Mouse (Mus musculus) lung, embryonic 15.5 days (tissue): ENCODE results near the gene Dock4. TPM values are rescaled to one million over a fixed set of nuclear protein-coding genes. Genes with fewer than 3 reads are reported as not detected.
"Not testable (repeated sequence)": the region's sequence is repeated elsewhere in the genome, so short reads cannot be mapped to it uniquely, and the experiment has no call there.

Experiments used
- ATAC-seq: fragments of 200-750 bp; cut with Nextera tagmentation; 2 replicates; pipeline ENCODE4 v1.8.0; 2017; ENCODE audit warnings: moderate number of reproducible peaks, borderline replicate concordance; ENCODE audit not compliant: low FRiP score, low TSS enrichment; ENCODE audit errors: extremely low read depth
- H3K27ac ChIP-seq: fragments of 300-500 bp; sonication (generic); 2 replicates; pipeline ENCODE4 v1.5.1; 2015; ENCODE audit warnings: moderate library complexity, mild to moderate bottlenecking, inconsistent platforms
- H3K27me3 ChIP-seq: fragments of 300-500 bp; sonication (generic); 2 replicates; pipeline ENCODE4 v1.6.1; 2015; ENCODE audit warnings: inconsistent platforms
- H3K36me3 ChIP-seq: fragments of 300-500 bp; sonication (generic); 2 replicates; pipeline ENCODE4 v1.6.1; 2015; ENCODE audit warnings: inconsistent platforms
- H3K4me1 ChIP-seq: fragments of 300-500 bp; sonication (generic); 2 replicates; pipeline ENCODE4 v1.6.1; 2015; ENCODE audit warnings: inconsistent platforms
- H3K4me2 ChIP-seq: fragments of 300-500 bp; sonication (generic); 2 replicates; pipeline ENCODE4 v1.6.1; 2015; ENCODE audit warnings: inconsistent platforms, mild to moderate bottlenecking, moderate library complexity
- H3K4me3 ChIP-seq: fragments of 300-500 bp; sonication (generic); 2 replicates; pipeline ENCODE4 v1.5.1; 2015; ENCODE audit warnings: mild to moderate bottlenecking, inconsistent platforms
- H3K9ac ChIP-seq: fragments of 300-500 bp; sonication (generic); 2 replicates; pipeline ENCODE4 v1.6.1; 2015; ENCODE audit warnings: inconsistent platforms
- H3K9me3 ChIP-seq: fragments of 300-500 bp; sonication (generic); 2 replicates; pipeline ENCODE4 v1.6.1; 2016; ENCODE audit warnings: inconsistent platforms
- WGBS: fragments of 180-500 bp; shearing (Covaris S2); methylation state at CpG from one replicate; pipeline ENCODE4 v1.1.7; 2015; 5-methylcytosine and 5-hydroxymethylcytosine counted together
- polyA plus RNA-seq: library from polyadenylated mRNA; unstranded; fragments of >200 nt; fragmentation: Nextera tagmentation; extraction: Ambion mirVana; gene quantifications from 2 replicates; pipeline ENCODE4 v1.2.1, GENCODE M21; 2015

Gene Dock4
- polyA plus RNA-seq, 1 experiment from 2014 or later, result 28.0 TPM

DNA sequence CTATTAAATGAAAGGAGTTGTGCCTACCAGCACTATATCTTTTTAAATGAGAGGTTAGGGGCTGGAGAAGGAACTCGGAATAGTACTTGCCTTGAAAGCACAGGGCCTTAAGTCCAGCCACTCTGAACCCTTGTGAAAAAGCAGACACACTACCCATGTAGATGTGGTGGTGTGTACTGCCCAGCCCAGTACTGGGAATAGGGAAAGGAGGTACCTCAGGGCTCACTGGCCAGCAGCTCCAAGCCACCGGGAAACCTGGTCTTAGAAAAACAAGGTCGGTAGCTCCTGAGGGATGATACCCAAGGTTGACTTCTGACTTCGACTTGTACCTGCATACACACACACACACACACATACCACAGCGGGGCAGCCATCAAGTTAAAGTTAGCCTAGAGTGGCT is 397.2 kb downstream of the Dock4 start:
- H3K27me3 ChIP-seq, result no peaks in the 10 kb centered on the region
- no peaks in the 10 kb centered on the region for H3K9me3 ChIP-seq
- peaks cover 14% of the 10 kb centered on the region for H3K4me1 ChIP-seq
- H3K4me3 ChIP-seq, result no peak overlapping the region
- no peak overlapping the region for H3K9ac ChIP-seq
- ATAC-seq, result no peak
- 84% methylated on average over 5 of the region's 5 CpGs for WGBS
- H3K4me2 ChIP-seq, result no peak overlapping the region
- 0 out of 2 replicates have a peak, but pooled peaks cover 3% of the 10 kb centered on the region for H3K36me3 ChIP-seq
- no peak overlapping the region for H3K27ac ChIP-seq

DNA sequence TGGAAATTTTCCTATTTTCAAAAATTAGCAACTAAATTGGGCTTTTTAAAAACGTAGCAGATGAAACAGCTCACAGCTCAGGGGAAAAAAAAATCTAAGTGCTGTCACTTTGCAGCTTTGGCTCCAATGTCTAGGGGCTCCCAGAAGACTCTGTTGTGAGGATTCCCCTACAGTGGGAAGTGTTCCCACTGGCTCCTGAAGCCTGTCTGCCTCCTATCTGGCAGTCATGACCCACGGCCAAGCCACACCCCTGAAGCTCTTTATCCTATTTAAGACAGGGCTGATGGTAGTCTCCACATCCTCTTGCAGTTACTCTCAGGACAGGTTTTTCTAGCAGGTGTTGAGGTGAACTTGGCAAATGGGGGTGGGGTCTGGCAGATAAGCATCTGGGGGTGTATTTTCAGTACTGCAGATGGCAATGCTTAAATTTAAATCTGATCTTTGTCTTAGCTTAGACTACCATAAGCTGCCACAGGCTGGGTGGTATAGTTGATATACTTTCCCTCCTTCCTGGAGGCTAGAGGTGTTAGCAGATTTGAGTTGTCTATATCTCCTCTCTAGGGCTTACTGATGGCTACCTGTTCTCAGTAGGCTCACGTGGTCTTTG is 397.8 kb downstream of the Dock4 start:
- Histone ChIP-seq H3K9me3 (no peaks in the 10 kb centered on the region), H3K4me3 (no peak overlapping the region), H3K27ac (no peak overlapping the region), H3K4me1 (peaks cover 8% of the 10 kb centered on the region; the same call in 1 of the 2 replicates), H3K9ac (no peak overlapping the region), H3K4me2 (no peak overlapping the region), H3K36me3 (0 out of 2 replicates have a peak, but pooled peaks cover 3% of the 10 kb centered on the region), H3K27me3 (no peaks in the 10 kb centered on the region)
- WGBS, result 56% methylated on average over 3 of the region's 3 CpGs
- no peak for ATAC-seq

DNA sequence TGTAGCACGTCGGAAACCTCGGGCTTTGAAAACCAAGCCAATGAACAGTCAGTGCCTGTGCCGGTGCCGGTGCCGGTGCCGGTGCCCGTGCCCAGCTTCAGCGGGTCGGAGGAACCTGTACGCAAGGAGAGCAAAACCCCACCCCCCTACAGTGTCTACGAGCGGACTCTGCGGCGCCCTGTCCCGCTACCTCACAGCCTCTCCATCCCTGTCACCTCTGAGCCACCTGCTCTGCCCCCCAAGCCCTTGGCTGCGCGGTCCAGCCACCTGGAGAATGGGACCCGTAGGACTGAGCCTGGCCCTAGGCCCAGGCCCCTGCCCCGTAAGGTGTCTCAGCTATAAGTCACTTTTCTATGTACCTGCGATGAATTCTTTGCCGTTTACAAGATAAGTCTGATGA is 398.6 kb downstream of the Dock4 start:
- 0 out of 2 replicates have a peak, but pooled peaks have one; percentile 15 for ATAC-seq
- H3K27me3 ChIP-seq, result no peaks in the 10 kb centered on the region

DNA sequence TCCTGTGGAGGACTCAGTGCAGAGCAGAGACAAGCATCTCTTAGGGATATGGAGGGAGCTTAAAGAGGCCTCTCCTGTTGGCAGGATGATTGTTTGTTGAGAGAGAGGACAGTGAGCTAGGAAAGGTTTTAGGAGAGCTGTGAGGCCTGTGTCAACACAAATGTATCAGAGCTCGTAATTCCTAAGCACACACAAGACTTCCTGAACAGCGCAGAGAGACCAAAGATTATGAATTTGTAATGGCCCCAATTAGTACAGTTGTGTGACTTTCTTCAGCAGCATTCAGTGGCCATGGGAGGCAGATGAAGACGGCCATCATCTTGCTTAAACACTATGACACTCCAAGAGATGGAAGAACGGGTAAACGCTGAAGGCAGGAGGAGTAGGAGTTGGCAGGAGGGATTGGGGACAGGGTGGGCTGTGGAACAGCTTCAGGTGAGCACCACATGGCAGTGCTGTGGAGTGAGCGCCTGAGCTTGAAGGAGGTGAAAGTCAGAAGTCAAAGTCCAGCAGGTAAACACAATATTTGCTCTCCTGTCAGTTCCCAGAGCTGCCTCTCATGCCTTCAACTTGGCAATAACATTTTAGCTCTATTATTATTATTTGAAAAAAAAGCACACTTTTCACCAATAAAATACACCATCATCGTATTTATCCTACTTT is 409.1 kb downstream of the Dock4 start:
- H3K9ac ChIP-seq, result no peak overlapping the region
- 80% methylated on average over 7 of the region's 7 CpGs for WGBS
- H3K27me3 ChIP-seq, result no peaks in the 10 kb centered on the region
- no peak overlapping the region for H3K4me2 ChIP-seq
- H3K4me1 ChIP-seq, result no peaks in the 10 kb centered on the region
- no peak overlapping the region for H3K4me3 ChIP-seq
- no peak for ATAC-seq
- peaks cover 3% of the 10 kb centered on the region; the same call in 1 of the 2 replicates for H3K9me3 ChIP-seq
- H3K27ac ChIP-seq, result no peak overlapping the region
- H3K36me3 ChIP-seq, result no peaks in the 10 kb centered on the region

More for the DNA sequence above, 398.6 kb downstream of the Dock4 start:
- 0 out of 2 replicates have a peak, but pooled peaks cover 3% of the 10 kb centered on the region for H3K36me3 ChIP-seq
- peaks cover under 1% of the 10 kb centered on the region; the same call in 1 of the 2 replicates for H3K4me1 ChIP-seq
- 91% methylated on average over 22 of the region's 22 CpGs for WGBS
- no peak overlapping the region for H3K9ac ChIP-seq
- no peak overlapping the region for H3K4me3 ChIP-seq
- H3K9me3 ChIP-seq, result no peaks in the 10 kb centered on the region
- H3K4me2 ChIP-seq, result no peak overlapping the region
- no peak overlapping the region for H3K27ac ChIP-seq

DNA sequence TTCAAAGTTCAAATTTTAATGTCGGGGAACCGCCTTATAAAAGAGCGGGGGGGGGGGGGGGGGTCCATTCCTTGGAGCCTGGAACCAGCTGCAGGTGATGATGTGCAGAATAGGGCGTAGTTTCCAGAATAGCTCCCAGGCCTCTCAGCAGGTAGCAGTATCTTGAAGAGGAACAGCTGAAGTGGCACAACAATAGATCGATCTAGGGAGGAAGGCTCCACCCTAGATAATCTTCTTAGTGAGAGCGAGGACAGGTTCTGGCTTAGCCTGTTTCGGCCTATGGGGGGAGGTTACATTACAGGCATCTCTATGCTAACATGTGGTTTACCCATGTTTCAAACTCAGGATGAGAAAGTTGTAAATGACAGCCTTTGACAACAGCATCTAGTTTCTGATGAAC is 411.7 kb downstream of the Dock4 start:
- Histone ChIP-seq H3K27ac (no peak overlapping the region), H3K4me2 (no peak overlapping the region), H3K27me3 (no peaks in the 10 kb centered on the region), H3K9me3 (peaks cover 3% of the 10 kb centered on the region; the same call in 1 of the 2 replicates), H3K9ac (no peak overlapping the region), H3K36me3 (no peaks in the 10 kb centered on the region), H3K4me1 (no peaks in the 10 kb centered on the region), H3K4me3 (no peak overlapping the region)
- no peak for ATAC-seq
- WGBS, result 94% methylated on average over 7 of the region's 7 CpGs

DNA sequence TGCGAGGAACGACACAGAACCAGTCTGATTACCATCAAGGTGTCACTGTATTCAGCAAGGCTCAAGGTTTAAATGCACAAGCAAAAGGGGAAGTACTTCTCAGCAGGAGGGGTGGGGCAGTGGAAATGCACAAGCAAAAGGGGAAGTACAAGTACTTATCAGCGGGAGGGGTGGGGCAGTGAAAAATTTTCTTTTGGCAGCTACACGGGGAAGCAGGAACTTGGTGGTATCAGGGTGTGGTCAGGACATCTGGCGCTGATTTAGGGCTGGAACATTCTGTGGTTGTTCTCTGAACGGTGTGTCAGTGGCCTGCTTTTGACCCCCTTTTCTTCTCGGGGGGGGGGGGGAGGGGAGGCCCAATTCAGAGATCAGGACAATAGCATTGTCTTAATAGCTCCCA is 413.0 kb downstream of the Dock4 start:
- ATAC-seq, H3K4me2 ChIP-seq, H3K9ac ChIP-seq, H3K4me3 ChIP-seq, H3K27ac ChIP-seq, H3K36me3 ChIP-seq, H3K9me3 ChIP-seq, H3K4me1 ChIP-seq, H3K27me3 ChIP-seq: not testable (repeated sequence)
- 86% methylated on average over 6 of the region's 7 CpGs for WGBS

DNA sequence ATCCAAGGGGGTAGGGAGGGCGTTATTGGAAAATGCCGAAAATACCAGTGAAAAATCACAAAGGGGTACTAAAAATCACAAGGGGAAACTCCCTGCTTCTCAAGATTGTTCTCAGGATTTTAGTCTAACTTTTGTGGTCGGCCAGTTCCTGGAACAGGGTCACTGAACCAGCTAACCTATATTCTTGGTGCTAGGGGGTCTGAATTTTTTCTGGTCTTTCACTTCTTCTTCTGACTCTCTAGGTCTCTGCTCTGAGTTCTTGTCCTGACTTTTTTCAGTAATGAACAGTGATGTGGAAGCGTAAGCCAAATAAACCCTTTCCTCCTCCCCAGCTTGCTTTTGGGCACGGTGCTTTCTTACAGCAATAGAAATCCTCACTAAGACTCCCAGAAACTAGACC is 424.6 kb downstream of the Dock4 start:
- no peak overlapping the region for H3K9ac ChIP-seq
- H3K9me3 ChIP-seq, result no peaks in the 10 kb centered on the region
- no peaks in the 10 kb centered on the region for H3K36me3 ChIP-seq
- no peaks in the 10 kb centered on the region for H3K4me1 ChIP-seq
- no peak for ATAC-seq
- no peaks in the 10 kb centered on the region for H3K27me3 ChIP-seq
- no peak overlapping the region for H3K27ac ChIP-seq
- 90% methylated on average over 5 of the region's 5 CpGs for WGBS
- H3K4me2 ChIP-seq, result no peak overlapping the region
- no peak overlapping the region for H3K4me3 ChIP-seq

DNA sequence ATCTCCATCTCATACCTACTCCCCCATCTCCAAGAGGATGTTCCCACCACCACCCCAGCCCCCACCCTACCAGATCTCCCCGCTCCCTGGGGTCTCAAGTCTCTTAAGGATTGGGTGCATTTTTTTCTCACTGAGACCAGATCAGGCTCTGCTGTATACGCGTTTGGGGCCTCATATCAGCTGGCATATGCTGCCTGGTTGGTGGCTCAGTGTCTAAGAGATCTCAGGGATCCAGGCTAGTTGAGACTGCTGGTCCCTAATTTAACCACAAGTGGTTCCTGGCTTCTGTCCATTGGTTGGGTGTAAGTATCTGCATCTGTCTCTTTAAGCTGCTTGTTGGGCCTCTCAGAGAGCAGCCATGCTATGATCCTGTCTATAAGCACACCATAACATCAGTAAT is 427.0 kb downstream of the Dock4 start:
- H3K9me3 ChIP-seq, result no peaks in the 10 kb centered on the region
- H3K4me2 ChIP-seq, result no peak overlapping the region
- no peaks in the 10 kb centered on the region for H3K27me3 ChIP-seq
- WGBS, result 94% methylated on average over 3 of the region's 3 CpGs
- H3K4me3 ChIP-seq, result no peak overlapping the region
- H3K27ac ChIP-seq, result no peak overlapping the region
- no peaks in the 10 kb centered on the region for H3K36me3 ChIP-seq
- H3K9ac ChIP-seq, result no peak overlapping the region
- H3K4me1 ChIP-seq, result no peaks in the 10 kb centered on the region
- ATAC-seq, result no peak

DNA sequence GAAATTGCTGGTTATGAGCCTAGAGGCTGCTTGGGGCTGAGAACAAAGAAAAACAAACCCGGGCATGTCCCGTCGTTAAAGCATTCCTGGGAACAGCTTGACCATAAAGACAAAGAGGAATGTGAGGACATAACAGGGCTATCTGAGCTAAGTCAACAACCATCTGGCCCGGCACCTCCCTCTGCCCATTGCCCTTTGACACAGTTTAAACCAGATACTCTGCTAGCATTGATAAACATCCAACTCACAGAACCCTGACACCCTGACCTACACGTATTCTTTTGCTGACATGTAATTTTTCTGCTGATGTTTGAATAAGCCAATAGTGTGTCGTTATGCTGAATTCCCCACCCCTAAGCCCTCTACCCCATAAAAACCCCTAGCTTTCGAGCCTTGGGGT is 427.5 kb downstream of the Dock4 start:
- not testable (repeated sequence) for H3K27me3 ChIP-seq, H3K4me1 ChIP-seq, H3K9ac ChIP-seq, H3K9me3 ChIP-seq, H3K4me2 ChIP-seq, H3K4me3 ChIP-seq, H3K36me3 ChIP-seq, H3K27ac ChIP-seq, ATAC-seq
- 66% methylated on average over 7 of the region's 7 CpGs for WGBS

DNA sequence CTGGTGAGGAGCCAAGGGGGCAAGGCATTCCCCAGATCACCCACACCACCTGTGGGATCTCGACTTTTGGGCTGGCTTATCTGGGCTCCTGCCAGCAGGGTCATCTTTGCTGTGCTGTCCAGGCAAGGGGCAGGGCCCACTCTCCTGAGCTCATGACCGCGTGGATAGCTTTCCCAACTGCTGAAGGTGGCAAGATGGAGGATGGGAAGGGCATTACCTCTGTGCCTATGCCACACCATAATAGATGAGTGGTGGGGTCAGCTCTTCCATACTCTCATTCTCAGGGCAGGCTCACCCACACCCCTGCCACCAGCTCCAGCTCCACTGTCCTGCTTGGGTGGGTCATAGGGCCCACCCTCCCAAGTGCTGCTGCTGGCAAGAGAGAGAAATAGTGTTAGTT is 439.2 kb downstream of the Dock4 start:
- no peak for ATAC-seq
- WGBS, result 84% methylated on average over 3 of the region's 3 CpGs
- H3K4me3 ChIP-seq, result no peak overlapping the region
- no peak overlapping the region for H3K9ac ChIP-seq
- H3K36me3 ChIP-seq, result no peaks in the 10 kb centered on the region
- H3K27me3 ChIP-seq, result no peaks in the 10 kb centered on the region
- H3K9me3 ChIP-seq, result no peaks in the 10 kb centered on the region
- no peak overlapping the region for H3K27ac ChIP-seq
- H3K4me1 ChIP-seq, result peaks cover 16% of the 10 kb centered on the region
- H3K4me2 ChIP-seq, result no peak overlapping the region

DNA sequence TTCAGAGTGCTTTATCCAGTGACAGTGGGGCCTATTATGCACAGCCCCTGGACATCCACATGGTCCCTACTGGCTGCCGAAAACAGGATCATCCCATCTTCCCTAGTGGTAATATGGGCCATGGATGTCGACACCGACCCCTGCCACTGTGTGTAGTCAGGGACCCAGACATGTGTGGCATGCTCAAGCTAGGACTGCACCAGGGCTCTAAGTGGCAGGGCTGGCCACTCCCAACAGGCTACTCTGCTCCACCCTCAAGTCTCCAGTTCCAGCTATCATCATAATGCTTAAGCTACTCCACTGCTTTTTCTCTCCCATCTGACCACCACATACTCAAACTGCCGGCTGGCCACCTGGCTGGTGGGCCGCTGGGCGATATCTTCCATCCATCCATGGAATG is 439.6 kb downstream of the Dock4 start:
- Histone ChIP-seq H3K4me2 (no peak overlapping the region), H3K27ac (no peak overlapping the region), H3K9ac (no peak overlapping the region), H3K4me1 (peaks cover 16% of the 10 kb centered on the region), H3K36me3 (no peaks in the 10 kb centered on the region), H3K27me3 (no peaks in the 10 kb centered on the region), H3K9me3 (no peaks in the 10 kb centered on the region), H3K4me3 (no peak overlapping the region)
- whole genome bisulfite sequencing, result 91% methylated on average over 6 of the region's 6 CpGs
- ATAC-seq, result peak; percentile 66; the same call in 1 of the 2 replicates

DNA sequence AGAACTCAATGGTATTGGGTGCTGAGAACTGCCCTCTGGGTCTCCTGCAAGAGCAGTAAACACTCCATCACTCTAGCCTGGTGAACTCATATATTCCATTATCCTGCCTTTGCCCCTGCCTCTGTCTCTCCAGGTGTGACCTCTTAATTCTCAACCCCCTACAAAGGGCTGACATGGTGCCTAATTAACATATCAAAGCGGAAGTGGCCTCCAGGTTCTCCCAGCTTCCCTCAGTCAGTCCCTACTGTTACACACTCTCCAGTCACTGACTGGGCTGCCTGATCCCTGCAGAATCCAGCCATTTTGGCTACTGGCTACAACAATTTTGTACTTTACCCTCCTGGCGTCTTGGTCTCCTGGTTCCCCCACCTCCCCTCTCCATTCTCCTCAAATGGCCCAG is 441.7 kb downstream of the Dock4 start:
- no peaks in the 10 kb centered on the region for H3K36me3 ChIP-seq
- H3K27me3 ChIP-seq, result no peaks in the 10 kb centered on the region
- no peak overlapping the region for H3K27ac ChIP-seq
- no peak for ATAC-seq
- 78% methylated on average over 2 of the region's 2 CpGs for WGBS
- H3K4me1 ChIP-seq, result peaks cover 16% of the 10 kb centered on the region
- no peak overlapping the region for H3K4me2 ChIP-seq
- H3K9me3 ChIP-seq, result no peaks in the 10 kb centered on the region
- H3K9ac ChIP-seq, result no peak overlapping the region
- no peak overlapping the region for H3K4me3 ChIP-seq
